Mouse (Mus musculus) liver, embryonic 14.5 days (tissue): ENCODE data around the gene Mprip.

Source experiments
- CTCF ChIP-seq: IDR thresholded peaks from 2 replicates; pipeline ENCODE4 v1.5.1; 2016; ENCODE audit warnings: antibody characterized with exemption, low read depth, control low read depth
- EP300 ChIP-seq: IDR thresholded peaks from 2 replicates; pipeline ENCODE4 v1.6.1; 2016; ENCODE audit warnings: antibody characterized with exemption, low read depth

GRCm38 (mm10) chr11:59678693-59679092, 17.6 kb downstream of the Mprip start:
- TF ChIP-seq CTCF, result peak; percentile 60
- peak; percentile 40 for TF ChIP-seq EP300
